In the genomic region with DNA sequence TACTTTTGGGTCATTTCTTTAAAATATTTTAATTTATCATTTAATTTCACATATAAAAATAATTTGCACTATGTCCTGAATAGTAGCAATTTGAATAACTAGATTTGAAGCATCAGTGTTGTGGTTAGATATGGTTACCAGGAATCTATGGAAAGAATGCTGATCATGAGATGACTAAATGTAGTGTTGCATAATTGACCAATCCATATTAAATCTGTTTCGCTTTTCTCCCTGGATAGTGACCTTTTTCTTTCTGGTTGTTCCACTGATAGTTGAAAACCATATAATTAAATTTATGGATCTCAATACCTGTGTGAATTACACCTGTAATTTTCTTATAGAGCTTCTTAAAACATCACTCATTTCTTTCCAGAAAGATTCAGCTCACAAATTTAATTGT, we compare ENCODE assay signal across 17 mouse cellular contexts.
"Had no signal": no experiment of that assay in that cellular context is flagged by ENCODE, and none has a peak within 500 bp of the region (broad histone marks: within the 10 kb centered on the region; RNA-seq: fewer than 3 reads in every experiment).

No protein-coding gene starts in this region.

- DNase-seq: lung, adult 18-20 months; lung, embryonic 14.5 days; lung, postnatal 10 days; lung, postnatal 4 days; midbrain, embryonic 14.5 days; retina, postnatal 1 day; right cerebral cortex, adult 18-20 months; right cerebral cortex, postnatal 25 days; right cerebral cortex, postnatal 4 days; spleen, adult 18-20 months; thymus, adult 2 months; thymus, postnatal 25 days; thymus, postnatal 4 days had no signal

- H3K4me1 ChIP-seq: midbrain, embryonic 10.5 days; midbrain, embryonic 12.5 days; neural tube, embryonic 12.5 days had no signal

- H3K4me2 ChIP-seq: lung, embryonic 14.5 days; midbrain, embryonic 12.5 days; neural tube, embryonic 12.5 days had no signal

- H3K27me3 ChIP-seq: midbrain, embryonic 12.5 days; neural tube, embryonic 12.5 days had no signal

- H3K36me3 ChIP-seq: midbrain, embryonic 10.5 days; midbrain, embryonic 12.5 days; neural tube, embryonic 12.5 days had no signal

- ATAC-seq: midbrain, embryonic 16.5 days had no signal

- H3K27ac ChIP-seq: midbrain, embryonic 10.5 days; midbrain, embryonic 12.5 days; neural tube, embryonic 12.5 days had no signal

- H3K9ac ChIP-seq: lung, embryonic 14.5 days; midbrain, embryonic 12.5 days; neural tube, embryonic 12.5 days had no signal

- H3K9me3 ChIP-seq: midbrain, embryonic 10.5 days; midbrain, embryonic 12.5 days; neural tube, embryonic 12.5 days had no signal

- H3K4me3 ChIP-seq: midbrain, embryonic 10.5 days; midbrain, embryonic 12.5 days; neural tube, embryonic 12.5 days had no signal
